Mouse (Mus musculus) heart, postnatal 25 days (tissue): ENCODE data around the gene Mycbp. TPM values are rescaled to one million over a fixed set of nuclear protein-coding genes. Genes with fewer than 3 reads are reported as not detected.

Source experiments
- DNase-seq: peaks from one replicate; pipeline ENCODE4 v3.0.0; 2022; ENCODE audit warnings: low spot score
- intact Hi-C: fragments of 180-260 bp; cut with DNase I; formaldehyde crosslinking; loops from one replicate; pipeline ENCODE4 v1.15.1; 2025
- total RNA-seq, 2 experiments: library from RNA; stranded (reverse); gene quantifications; 2 replicates each; pipeline ENCODE4 v1.2.3; 2021

Gene Mycbp
- 10 to 100 TPM; 20.9 to 25.0 TPM for total RNA-seq

- intact Hi-C loops: no loop called here
- DNase-seq: peak; percentile 99
Observed at GRCm38 (mm10) chr4:123904333-123905125, at the start of gene Mycbp. Gene Mycbp (plus strand): TSS chr4:123904832.

GRCm38 (mm10) chr4:123856888-123857287 lies 47.7 kb upstream of the Mycbp start:
- no peak for DNase-seq
- intact Hi-C loops: no loop called here

GRCm38 (mm10) chr4:123858090-123858489 lies 46.5 kb upstream of the Mycbp start:
- no peak for DNase-seq
- intact Hi-C loops: no loop called here

GRCm38 (mm10) chr4:123859379-123859778 lies 45.3 kb upstream of the Mycbp start, which contains the start of gene 4933427I04Rik:
Gene 4933427I04Rik (plus strand): TSS chr4:123859679.
- intact Hi-C loops: no loop called here
- no peak for DNase-seq

- no peak for DNase-seq
- intact Hi-C loops: no loop called here
Observed at GRCm38 (mm10) chr4:123859803-123860202, 44.8 kb upstream of the Mycbp start.

GRCm38 (mm10) chr4:123860621-123861020 lies 44.0 kb upstream of the Mycbp start:
- no peak for DNase-seq
- intact Hi-C loops: no loop called here

GRCm38 (mm10) chr4:123893726-123894125 lies 10.9 kb upstream of the Mycbp start:
- intact Hi-C loops: no loop called here
- no peak for DNase-seq

GRCm38 (mm10) chr4:123894295-123894694 lies 10.3 kb upstream of the Mycbp start:
- intact Hi-C loops: no loop called here
- no peak for DNase-seq

GRCm38 (mm10) chr4:123898696-123899095 lies 5.9 kb upstream of the Mycbp start:
- intact Hi-C loops: loop anchor here (2.0 kb wide), 1 partner anchor 140 kb away; no protein-coding TSS in a partner anchor
- no peak for DNase-seq

GRCm38 (mm10) chr4:123903432-123903831 lies 1.2 kb upstream of the Mycbp start:
- intact Hi-C loops: no loop called here

GRCm38 (mm10) chr4:123905126-123905668 lies 565 bp downstream of the Mycbp start:
- DNase-seq: no peak
- intact Hi-C loops: no loop called here

More at GRCm38 (mm10) chr4:123903432-123903831, 1.2 kb upstream of the Mycbp start:
- DNase-seq: no peak

GRCm38 (mm10) chr4:123911503-123911902 lies 6.9 kb downstream of the Mycbp start:
- intact Hi-C loops: no loop called here
- no peak for DNase-seq

GRCm38 (mm10) chr4:123912431-123912830 lies 7.8 kb downstream of the Mycbp start:
- intact Hi-C loops: no loop called here
- no peak for DNase-seq

- peak; percentile 100 for DNase-seq
- intact Hi-C loops: no loop called here
Observed at GRCm38 (mm10) chr4:123916748-123917547, 12.3 kb downstream of the Mycbp start, which contains the start of gene Rragc. Gene Rragc (plus strand): TSS chr4:123917446.

GRCm38 (mm10) chr4:123917548-123918140 lies 13.0 kb downstream of the Mycbp start, which contains the start of gene 4930535I16Rik:
Gene 4930535I16Rik (minus strand): TSS chr4:123918022.
- intact Hi-C loops: no loop called here
- DNase-seq: peak; percentile 9

GRCm38 (mm10) chr4:123918851-123919250 lies 14.2 kb downstream of the Mycbp start:
- DNase-seq: no peak
- intact Hi-C loops: no loop called here

- DNase-seq: no peak
Observed at GRCm38 (mm10) chr4:123921055-123921565, 16.5 kb downstream of the Mycbp start.

GRCm38 (mm10) chr4:123927961-123928360 lies 23.3 kb downstream of the Mycbp start:
- intact Hi-C loops: no loop called here
- DNase-seq: no peak

More at GRCm38 (mm10) chr4:123921055-123921565, 16.5 kb downstream of the Mycbp start:
- intact Hi-C loops: no loop called here

- intact Hi-C loops: no loop called here
- no peak for DNase-seq
Observed at GRCm38 (mm10) chr4:123929994-123930393, 25.4 kb downstream of the Mycbp start.

GRCm38 (mm10) chr4:123934306-123934705 lies 29.7 kb downstream of the Mycbp start:
- no peak for DNase-seq
- intact Hi-C loops: no loop called here
